Mouse (Mus musculus) NIH3T3 (cell line): ENCODE measurements around the gene Adamtsl4.
A peak's percentile ranks its signal among the peaks of the same experiment; 100 is the strongest.
"Not testable (repeated sequence)": the region's sequence is repeated elsewhere in the genome, so short reads cannot be mapped to it uniquely, and the experiment has no call there.

Experiments
- DNase-seq: peaks from one replicate; pipeline ENCODE4 v3.0.0-alpha.2; 2012; ENCODE audit warnings: low read depth

The Adamtsl4 gene

DNA sequence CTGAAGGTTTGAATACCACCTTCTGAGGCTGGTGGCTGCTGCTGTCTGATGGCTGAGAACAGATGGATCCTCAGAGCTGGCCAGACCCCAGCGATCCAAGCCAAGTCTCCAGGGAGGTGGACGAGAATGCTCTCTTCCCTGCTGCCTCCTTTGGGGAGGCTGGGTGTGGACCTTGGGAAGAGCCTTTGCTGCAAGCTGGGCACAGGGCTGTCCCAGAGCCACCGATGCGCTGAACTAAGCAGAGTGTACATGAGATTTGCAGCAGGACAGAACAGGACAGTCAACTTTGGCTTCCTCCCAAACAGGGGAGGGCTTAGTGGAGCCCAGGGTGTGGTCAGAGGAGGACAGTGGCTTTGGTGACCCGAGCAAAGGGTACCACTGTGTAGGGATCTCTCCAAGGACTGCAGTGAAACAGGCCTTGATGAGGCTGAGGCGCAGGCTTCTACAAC is 12.5 kb upstream of the Adamtsl4 start:
- DNase-seq = no peak

DNA sequence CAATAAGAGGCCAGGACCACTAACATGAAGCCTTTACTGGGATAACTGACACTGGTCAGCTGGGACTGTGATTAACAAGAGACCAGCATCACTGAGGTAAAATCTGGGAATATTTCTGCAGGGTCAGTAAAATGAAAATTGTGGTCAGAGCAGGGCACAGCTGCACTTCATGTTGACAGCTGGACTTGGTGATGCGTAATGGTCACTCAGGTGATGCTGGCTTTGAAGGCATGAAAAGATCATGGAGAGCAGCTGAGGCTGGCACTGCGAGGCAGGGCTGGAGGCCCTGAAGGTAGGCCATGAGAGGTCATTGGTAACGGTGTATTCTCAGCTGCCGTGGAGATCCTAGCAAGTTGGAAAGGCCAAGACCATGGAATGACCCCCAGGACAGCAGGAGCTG is 10.6 kb upstream of the Adamtsl4 start:
- no peak for DNase-seq

DNA sequence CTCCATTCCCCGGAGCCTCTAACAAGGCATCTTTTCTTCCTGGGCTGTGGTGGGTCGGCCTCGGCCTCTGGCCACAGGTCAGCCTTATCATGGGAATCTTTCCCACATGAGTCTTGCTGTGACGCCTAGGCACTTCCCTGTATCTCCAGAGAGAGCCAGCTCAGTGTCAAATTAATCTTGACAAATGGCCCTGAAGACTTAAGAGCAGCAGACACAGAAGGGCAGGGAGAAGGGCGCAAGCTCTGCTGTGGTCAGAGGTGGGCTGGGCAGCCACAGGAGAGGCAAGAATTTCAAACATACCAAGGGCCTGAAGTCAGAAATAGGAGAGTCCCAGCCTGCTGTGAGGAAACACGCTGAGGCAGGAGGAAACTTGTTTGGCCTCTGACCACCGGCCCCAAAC is 8.6 kb upstream of the Adamtsl4 start:
- peak; percentile 87 for DNase-seq

DNA sequence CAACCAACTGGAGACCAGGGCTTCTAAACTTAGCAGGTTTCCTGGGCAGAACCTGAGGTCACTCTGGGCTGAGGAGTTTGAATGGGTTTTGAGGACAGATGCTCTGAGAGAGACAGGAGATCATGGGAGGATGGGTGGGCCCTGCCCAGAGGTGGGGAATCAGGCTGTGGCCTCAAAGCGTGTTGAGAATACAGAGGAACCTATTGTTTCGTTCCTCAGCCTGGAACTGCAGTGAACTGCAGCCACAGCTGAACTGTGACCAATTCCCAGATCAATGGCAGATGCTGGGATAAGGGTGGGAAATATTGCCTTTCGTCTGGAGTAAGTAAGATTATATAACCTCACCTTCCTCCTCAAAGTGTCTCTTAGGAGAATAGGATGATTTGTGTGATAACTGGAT is 8.1 kb upstream of the Adamtsl4 start:
- DNase-seq = no peak

GRCm38 (mm10) chr3:95694808-95695703 is 7.3 kb upstream of the Adamtsl4 start:
- DNase-seq = no peak

DNA sequence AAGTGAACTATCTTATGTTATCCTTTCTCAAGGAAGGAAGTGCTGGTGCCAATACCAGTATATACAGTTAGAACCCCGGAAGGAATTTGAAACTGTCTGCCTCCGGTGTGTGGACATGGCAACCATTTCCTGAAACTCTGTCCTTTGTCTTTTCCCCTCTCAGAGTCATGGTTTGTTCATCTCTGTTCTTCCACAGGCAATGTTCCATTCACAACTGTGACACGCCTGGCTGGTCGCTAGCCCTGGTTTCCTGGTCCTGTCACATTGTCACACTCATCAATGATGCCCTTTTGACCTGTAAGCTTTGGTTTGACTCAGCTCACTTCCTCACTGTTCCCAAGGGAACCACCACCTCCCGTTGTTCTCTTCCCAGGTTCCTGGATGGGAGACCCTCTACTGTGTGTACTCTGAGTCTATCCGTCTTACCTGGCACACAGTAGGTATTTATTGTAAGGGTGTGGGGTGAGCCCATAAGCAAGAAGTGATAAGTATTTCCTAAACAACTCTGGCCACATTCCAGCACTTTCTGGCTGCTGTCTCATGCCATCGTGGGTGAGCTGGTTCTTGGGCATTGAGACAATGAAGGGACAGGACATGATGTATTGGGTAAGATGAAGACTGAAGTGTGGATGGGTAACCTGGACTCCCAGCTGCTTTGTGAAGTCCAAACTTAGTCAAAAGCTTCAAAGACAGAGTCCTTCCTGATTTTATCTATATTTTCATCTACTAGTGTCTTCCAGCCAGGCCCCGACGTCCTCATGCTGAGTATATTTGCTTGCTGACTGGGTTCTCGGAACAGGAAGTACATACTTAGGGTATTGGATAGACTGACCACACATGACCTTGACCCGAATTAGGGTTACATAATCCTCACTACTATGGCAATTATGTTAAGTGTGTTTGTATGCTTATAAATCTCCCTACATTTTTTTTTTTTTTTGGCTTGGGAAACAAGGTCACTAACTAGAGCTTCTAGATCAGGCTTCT is 6.4 kb upstream of the Adamtsl4 start:
- no peak for DNase-seq

GRCm38 (mm10) chr3:95692677-95693076 is 5.0 kb upstream of the Adamtsl4 start:
- DNase-seq = no peak

DNA sequence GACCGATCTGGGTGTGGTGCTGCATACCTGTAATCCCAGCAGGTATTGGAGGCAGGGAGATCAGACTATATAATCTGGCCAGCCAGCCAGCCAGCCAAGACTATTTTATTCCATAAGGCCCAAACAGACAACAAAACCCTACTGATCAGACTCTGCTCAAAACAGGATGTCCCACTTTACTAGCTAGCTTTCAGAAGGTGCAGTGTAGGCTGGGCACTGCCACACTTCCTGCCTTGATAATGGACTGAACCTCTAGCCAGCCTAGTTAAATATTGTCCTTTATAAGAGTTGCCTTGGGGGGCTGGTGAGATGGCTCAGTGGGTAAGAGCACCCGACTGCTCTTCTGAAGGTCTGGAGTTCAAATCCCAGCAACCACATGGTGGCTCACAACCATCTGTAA is 2.8 kb upstream of the Adamtsl4 start:
- DNase-seq = not testable (repeated sequence)

GRCm38 (mm10) chr3:95689940-95690339 is 2.2 kb upstream of the Adamtsl4 start:
- no peak for DNase-seq

- DNase-seq = no peak
These were observed 1.6 kb upstream of the Adamtsl4 start for GRCm38 (mm10) chr3:95689171-95689915.

GRCm38 (mm10) chr3:95687168-95687523 is 571 bp downstream of the Adamtsl4 start:
- DNase-seq = no peak

GRCm38 (mm10) chr3:95686492-95687167 is 1.1 kb downstream of the Adamtsl4 start:
- peak; percentile 51 for DNase-seq

- DNase-seq = no peak
These were observed 2.0 kb downstream of the Adamtsl4 start for GRCm38 (mm10) chr3:95685701-95686100.

GRCm38 (mm10) chr3:95685301-95685700 is 2.4 kb downstream of the Adamtsl4 start:
- no peak for DNase-seq

DNA sequence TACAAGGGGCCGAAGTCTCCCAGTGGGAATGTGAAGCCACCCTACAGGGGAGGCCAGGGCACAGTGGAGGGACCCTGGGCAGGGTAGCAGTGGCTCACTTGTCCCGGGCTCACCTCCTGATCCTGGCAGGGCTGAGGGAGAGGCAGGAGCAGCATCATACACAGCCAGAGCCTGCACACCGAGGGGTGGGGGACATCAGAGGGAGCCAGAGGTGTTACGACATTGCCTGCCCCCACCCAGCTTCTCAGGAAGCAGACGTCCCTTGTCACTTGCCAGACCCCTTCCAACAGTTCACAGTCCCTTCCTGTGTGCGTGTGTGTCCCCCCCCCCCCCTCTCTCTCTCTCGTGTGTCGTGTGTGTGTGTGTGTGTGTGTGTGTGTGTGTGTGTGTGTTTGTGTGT is 2.9 kb downstream of the Adamtsl4 start:
- no peak for DNase-seq

DNA sequence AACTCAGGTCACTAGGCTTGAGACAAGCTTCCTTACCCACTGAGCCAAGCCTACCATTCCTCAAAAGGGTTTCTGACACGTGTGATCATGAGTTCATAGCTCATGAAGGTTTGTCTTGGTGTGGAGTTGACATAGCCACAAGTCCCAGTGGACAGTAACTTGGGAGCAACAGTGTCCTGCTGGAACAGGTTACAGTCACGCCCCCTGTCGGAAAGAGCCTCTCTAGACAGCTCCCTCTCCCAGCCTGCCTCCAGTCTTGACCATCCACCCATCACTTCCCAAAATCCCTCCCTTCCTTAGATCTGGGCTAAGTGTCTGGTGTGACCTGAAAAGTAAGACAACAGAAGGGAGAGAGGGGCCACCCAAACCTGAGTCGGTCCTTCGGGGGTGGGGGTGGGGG is 4.8 kb downstream of the Adamtsl4 start:
- no peak for DNase-seq

DNA sequence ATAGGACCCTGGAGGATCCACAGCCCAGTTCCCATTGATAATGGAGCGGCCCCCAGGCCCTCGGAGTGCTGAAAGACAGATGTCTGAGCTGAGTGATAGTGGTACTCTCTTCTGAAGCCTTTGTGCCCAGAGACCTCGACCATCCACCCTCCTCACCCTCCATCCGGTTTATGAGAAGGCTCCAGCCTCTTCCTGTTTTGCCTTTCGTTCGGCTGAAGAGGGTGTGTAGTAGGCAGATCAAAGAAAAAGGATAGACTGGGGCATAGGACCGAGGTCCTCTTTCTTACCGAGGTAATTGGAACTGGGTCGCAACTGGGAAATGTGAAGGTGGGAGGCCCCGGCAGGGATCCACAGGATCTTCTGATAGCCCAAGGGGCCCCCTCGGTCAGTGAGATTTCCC is 6.4 kb downstream of the Adamtsl4 start:
- no peak for DNase-seq

DNA sequence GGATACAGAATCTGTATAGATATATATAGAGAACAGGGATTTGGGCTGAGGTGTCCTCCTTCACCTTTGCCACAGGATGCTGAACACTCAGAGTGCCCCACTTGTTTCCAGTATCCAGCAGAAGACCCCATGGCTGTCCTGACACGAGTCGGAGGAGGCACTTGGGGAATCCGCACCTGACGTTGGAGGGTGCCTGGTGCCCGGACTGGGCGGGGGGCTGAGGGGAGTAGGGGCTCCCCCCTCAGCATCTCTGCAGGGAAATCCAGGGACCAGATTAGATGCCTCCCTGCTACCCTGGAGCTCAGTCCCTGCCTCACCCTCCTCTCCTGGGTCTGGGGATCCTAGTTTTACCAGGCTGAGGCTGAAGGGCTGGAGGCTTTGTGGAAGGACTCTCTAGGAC is 7.0 kb downstream of the Adamtsl4 start:
- DNase-seq = no peak

- DNase-seq = no peak
These were observed 8.2 kb downstream of the Adamtsl4 start for GRCm38 (mm10) chr3:95679551-95679950.

GRCm38 (mm10) chr3:95677420-95678090 is 10.2 kb downstream of the Adamtsl4 start:
- DNase-seq = no peak
